Mouse (Mus musculus) midbrain, embryonic 16.5 days (tissue): ENCODE measurements around the gene Ess2. TPM values are rescaled to one million over a fixed set of nuclear protein-coding genes. Genes with fewer than 3 reads are reported as not detected.
A peak's percentile ranks its signal among the peaks of the same experiment; 100 is the strongest.

Experiments
- ATAC-seq: fragments of 200-750 bp; cut with Nextera tagmentation; 2 replicates; pipeline ENCODE4 v1.8.0; 2017; ENCODE audit warnings: moderate TSS enrichment
- H3K27ac ChIP-seq: fragments of 300-500 bp; sonication (generic); 2 replicates; pipeline ENCODE4 v1.5.1; 2014; ENCODE audit warnings: mild to moderate bottlenecking, low read length, mixed read lengths
- H3K27me3 ChIP-seq: fragments of 300-500 bp; sonication (generic); 2 replicates; pipeline ENCODE4 v1.6.1; 2014; ENCODE audit warnings: low read depth, low read length, mixed read lengths; ENCODE audit not compliant: control insufficient read depth, insufficient read depth
- H3K36me3 ChIP-seq: fragments of 300-500 bp; sonication (generic); 2 replicates; pipeline ENCODE4 v1.6.1; 2014; ENCODE audit warnings: mild to moderate bottlenecking, low read length, moderate library complexity, mixed read lengths; ENCODE audit not compliant: control insufficient read depth, insufficient read depth
- H3K4me1 ChIP-seq: fragments of 300-500 bp; sonication (generic); 2 replicates; pipeline ENCODE4 v1.6.1; 2014; ENCODE audit warnings: mild to moderate bottlenecking, low read length, mixed read lengths; ENCODE audit not compliant: control insufficient read depth, insufficient read depth
- H3K4me2 ChIP-seq: fragments of 300-500 bp; sonication (generic); 2 replicates; pipeline ENCODE4 v1.6.1; 2014; ENCODE audit warnings: mild to moderate bottlenecking, low read length, mixed read lengths
- H3K4me3 ChIP-seq: fragments of 300-500 bp; sonication (generic); 2 replicates; pipeline ENCODE4 v1.5.1; 2014; ENCODE audit warnings: low read depth, mild to moderate bottlenecking, low read length, moderate library complexity, mixed read lengths
- H3K9ac ChIP-seq: fragments of 300-500 bp; sonication (generic); 2 replicates; pipeline ENCODE4 v1.6.1; 2014; ENCODE audit warnings: low read depth, low read length, mixed read lengths
- H3K9me3 ChIP-seq: fragments of 300-500 bp; sonication (generic); replicated peaks from 2 replicates; pipeline ENCODE4 v1.6.1; 2014; ENCODE audit warnings: mild to moderate bottlenecking, low read length, mixed read lengths; ENCODE audit not compliant: control insufficient read depth, poor library complexity, severe bottlenecking
- WGBS: fragments of 180-500 bp; shearing (Covaris S2); extraction: QIAGEN DNeasy Blood & Tissue Kit; methylation state at CpG from one replicate; pipeline ENCODE4 v1.1.7; 2014; 5-methylcytosine and 5-hydroxymethylcytosine counted together
- polyA plus RNA-seq: library from polyadenylated mRNA; unstranded; fragments of >200 nt; fragmentation: Nextera tagmentation; extraction: Ambion mirVana; gene quantifications from 2 replicates; pipeline ENCODE4 v1.2.1, GENCODE M21; 2015

Gene Ess2
- polyA plus RNA-seq, 1 experiment from 2014 or later: 48.6 TPM

DNA sequence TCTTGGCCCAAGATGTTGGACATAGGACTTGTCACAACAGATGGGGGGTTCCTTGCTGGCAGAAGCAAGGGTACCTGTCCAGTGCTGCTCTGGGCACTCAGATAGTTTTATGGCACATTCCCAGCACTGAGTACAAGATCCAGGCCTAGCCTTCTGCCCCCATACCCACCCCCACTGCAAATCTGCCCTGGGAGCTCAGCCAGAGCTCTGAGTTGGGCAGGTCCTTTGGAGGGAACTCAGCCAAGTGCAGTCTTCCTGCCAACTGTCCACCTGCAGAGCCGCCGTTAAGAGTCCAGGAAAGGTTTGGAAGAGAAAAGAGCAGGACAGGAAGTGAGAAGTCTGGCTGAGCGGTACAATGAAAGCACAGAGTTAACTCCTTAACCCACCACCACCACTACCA is 18.5 kb downstream of the Ess2 start:
- Histone ChIP-seq H3K9ac (no peak overlapping the region), H3K27me3 (no peaks in the 10 kb centered on the region), H3K4me3 (no peak overlapping the region), H3K9me3 (no peaks in the 10 kb centered on the region), H3K4me2 (no peak overlapping the region), H3K36me3 (no peaks in the 10 kb centered on the region), H3K27ac (no peak overlapping the region), H3K4me1 (peaks cover 18% of the 10 kb centered on the region)
- ATAC-seq: no peak
- WGBS: 81% methylated on average over 3 of the region's 3 CpGs

DNA sequence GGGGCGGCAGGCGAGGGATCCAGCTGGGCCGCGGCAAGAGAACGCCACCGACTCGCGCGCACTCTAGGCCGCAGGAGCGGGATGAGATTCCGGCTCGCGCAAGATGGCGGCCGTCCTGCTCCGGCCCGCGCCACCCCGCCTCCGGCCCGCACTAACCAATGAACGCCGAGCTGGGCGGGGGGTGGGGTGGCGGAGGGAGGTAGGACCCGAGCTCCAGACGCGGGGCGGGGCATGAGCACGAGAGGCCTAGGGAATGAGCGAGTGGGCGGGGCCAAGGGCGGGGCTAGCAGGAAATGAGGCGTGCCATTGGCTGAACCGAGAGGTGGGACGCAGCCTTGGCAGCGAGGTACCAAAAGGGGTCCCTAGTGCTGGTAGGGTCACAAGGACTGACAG is 19.6 kb downstream of the Ess2 start, which contains the start of gene Gm20518:
Gm20518 (minus strand) TSS at position 105 of the 393 bp plus-strand sequence.
- no peaks in the 10 kb centered on the region for H3K36me3 ChIP-seq
- H3K27ac ChIP-seq: peak within 1 kb of the TSS; percentile 98
- peak within 1 kb of the TSS; percentile 100 for H3K9ac ChIP-seq
- peaks cover 18% of the 10 kb centered on the region for H3K4me1 ChIP-seq
- H3K4me3 ChIP-seq: peak within 1 kb of the TSS; percentile 95
- H3K4me2 ChIP-seq: peak within 1 kb of the TSS; percentile 97
- no peaks in the 10 kb centered on the region for H3K27me3 ChIP-seq
- under 1% methylated on average over 35 of the region's 38 CpGs for WGBS
- ATAC-seq: peak; percentile 98
- H3K9me3 ChIP-seq: no peaks in the 10 kb centered on the region

DNA sequence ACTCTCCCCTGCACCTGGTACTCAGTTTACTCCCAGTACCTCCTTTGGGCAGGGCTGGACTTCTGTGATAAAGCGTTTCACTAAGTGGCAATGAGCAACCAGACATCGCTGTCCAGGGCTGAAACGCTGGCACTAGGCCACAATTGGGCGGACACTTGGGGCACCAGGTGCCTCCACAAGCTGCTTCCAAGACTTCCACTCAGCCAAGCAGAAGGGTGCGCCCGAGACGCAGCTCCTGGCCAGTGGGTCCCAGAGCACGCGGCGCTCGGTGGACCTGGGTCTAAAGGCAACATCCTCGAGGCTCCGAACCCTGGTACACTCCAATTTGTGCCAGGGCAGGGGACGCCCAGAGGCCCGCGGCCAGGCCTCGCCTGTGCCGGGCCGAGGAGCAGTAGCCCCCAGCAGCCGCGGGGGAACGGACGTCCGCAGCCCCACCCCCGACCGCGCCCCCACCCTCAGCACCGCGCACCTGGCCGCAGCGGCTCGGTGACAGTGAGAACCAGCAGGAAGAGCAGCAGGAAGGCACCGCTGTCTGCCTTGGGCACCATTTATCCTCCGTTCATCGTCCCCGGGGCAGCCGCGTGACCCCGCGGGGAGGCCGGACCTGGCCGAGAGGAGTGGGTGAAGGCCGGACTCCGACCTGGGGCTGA is 20.1 kb downstream of the Ess2 start:
- peak overlapping the region; percentile 98 for H3K27ac ChIP-seq
- no peaks in the 10 kb centered on the region for H3K9me3 ChIP-seq
- WGBS: 0% methylated on average over 33 of the region's 44 CpGs
- peak overlapping the region; percentile 95 for H3K4me3 ChIP-seq
- H3K36me3 ChIP-seq: no peaks in the 10 kb centered on the region
- H3K9ac ChIP-seq: peak overlapping the region; percentile 100
- peak overlapping the region; percentile 97 for H3K4me2 ChIP-seq
- H3K4me1 ChIP-seq: peaks cover 18% of the 10 kb centered on the region
- no peaks in the 10 kb centered on the region for H3K27me3 ChIP-seq
- peak; percentile 63 for ATAC-seq

DNA sequence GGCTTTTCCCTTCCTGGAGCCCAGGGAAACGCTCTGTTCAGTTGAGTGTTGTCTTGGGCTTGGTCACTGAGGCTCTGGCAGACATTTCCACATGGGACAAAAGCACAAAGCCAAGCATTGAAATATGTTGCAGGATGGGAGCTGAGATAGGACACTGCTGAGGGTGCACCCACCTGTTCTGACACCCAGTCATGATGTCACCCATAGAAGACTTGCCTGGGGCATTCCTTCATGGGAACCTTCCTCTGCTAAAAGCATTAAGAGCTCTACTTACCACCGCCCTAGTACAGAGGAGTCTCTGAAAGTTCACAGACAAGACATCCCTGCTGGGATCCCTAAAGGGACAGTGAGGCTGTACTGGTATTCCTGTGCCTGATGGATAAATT is 20.8 kb downstream of the Ess2 start:
- Histone ChIP-seq H3K9me3 (no peaks in the 10 kb centered on the region), H3K27me3 (no peaks in the 10 kb centered on the region), H3K36me3 (no peaks in the 10 kb centered on the region), H3K4me3 (peak overlapping the region; percentile 95), H3K4me2 (peak overlapping the region; percentile 97), H3K4me1 (peaks cover 18% of the 10 kb centered on the region), H3K27ac (no peak overlapping the region), H3K9ac (peak overlapping the region; percentile 100)
- ATAC-seq: no peak
- 39% methylated on average over 2 of the region's 2 CpGs for WGBS

DNA sequence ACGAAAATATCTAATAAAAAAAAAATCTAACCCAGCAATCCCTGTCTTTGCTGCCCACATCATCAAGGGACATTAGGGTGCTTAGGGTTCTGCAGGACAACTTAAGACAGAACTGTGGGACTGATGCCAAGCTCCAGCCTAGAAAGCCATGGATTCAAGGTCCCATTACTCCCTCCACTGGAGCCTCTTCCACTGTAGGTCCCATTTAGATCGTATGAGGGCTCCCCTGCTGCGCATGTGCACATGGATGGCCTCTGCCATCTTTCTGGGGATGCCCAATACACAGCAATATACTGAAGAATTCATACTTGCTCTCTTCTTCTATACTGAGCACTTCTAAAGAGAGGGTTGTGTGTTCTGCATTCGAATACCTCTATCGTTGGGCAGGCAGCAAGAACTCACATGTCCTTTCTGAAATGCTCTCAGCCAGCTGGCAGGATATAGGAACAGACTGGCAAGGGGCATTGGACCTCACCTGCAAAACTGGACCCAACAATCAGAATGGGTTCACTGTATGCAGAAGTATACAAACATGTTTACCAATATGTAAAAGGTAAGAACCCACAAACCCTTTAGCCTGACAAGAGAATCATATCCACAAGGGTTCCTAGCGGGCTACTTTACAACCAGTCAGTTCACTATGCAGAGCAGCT is 21.3 kb downstream of the Ess2 start:
- H3K4me2 ChIP-seq: peak overlapping the region; percentile 97
- H3K4me1 ChIP-seq: peaks cover 18% of the 10 kb centered on the region
- H3K27me3 ChIP-seq: no peaks in the 10 kb centered on the region
- 81% methylated on average over 6 of the region's 6 CpGs for WGBS
- no peak for ATAC-seq
- H3K27ac ChIP-seq: no peak overlapping the region
- peak overlapping the region; percentile 95 for H3K4me3 ChIP-seq
- no peaks in the 10 kb centered on the region for H3K36me3 ChIP-seq
- peak overlapping the region; percentile 100 for H3K9ac ChIP-seq
- H3K9me3 ChIP-seq: no peaks in the 10 kb centered on the region

DNA sequence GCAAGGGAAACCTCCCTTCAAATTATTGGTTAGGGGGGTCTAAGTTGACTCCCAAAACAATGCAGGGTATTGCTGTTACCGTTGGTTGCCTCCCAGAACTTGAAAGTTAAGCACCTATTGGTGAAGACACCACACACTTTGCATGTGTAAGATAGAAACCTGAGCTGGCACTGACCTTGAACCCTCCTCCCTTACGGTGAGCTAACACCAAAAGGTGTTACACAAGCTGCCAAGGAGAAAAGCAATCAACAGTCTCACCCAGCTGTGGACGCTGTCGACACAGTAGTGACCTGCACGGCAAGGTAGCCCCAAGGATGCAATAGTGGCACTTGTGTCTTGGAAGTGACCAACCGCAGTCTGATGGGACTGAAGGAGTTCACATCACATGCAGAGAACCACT is 27.0 kb downstream of the Ess2 start:
- Histone ChIP-seq H3K4me1 (no peaks in the 10 kb centered on the region; the same call in 1 of the 2 replicates), H3K4me3 (no peak overlapping the region), H3K36me3 (no peaks in the 10 kb centered on the region), H3K9ac (no peak overlapping the region), H3K27ac (no peak overlapping the region), H3K27me3 (no peaks in the 10 kb centered on the region), H3K9me3 (no peaks in the 10 kb centered on the region), H3K4me2 (no peak overlapping the region)
- WGBS: 94% methylated on average over 6 of the region's 6 CpGs
- ATAC-seq: no peak

DNA sequence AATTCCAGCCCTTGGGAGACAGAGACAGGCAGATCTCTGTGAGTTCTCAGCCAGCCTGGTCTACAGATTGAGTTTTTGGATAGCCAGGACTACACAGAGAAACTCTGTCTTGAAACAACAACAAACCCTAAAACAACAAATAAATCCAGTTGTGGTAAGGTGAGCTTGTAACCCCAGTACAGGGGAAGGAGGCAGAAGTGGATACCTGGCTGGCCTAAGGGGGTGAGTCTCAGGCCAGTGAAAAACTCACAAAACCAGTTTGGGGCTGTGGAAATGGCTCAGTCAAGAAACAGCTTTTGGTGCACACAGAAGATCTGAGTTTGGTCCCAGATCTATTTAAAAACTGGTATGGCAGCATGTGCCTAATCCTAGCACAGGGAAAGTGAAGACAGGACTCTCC is 29.0 kb downstream of the Ess2 start:
- Histone ChIP-seq H3K4me2 (no peak overlapping the region), H3K9ac (no peak overlapping the region), H3K9me3 (no peaks in the 10 kb centered on the region), H3K27ac (no peak overlapping the region), H3K4me1 (no peaks in the 10 kb centered on the region; the same call in 1 of the 2 replicates), H3K27me3 (no peaks in the 10 kb centered on the region), H3K4me3 (no peak overlapping the region), H3K36me3 (0 out of 2 replicates have a peak, but pooled peaks cover 2% of the 10 kb centered on the region)
- ATAC-seq: no peak

DNA sequence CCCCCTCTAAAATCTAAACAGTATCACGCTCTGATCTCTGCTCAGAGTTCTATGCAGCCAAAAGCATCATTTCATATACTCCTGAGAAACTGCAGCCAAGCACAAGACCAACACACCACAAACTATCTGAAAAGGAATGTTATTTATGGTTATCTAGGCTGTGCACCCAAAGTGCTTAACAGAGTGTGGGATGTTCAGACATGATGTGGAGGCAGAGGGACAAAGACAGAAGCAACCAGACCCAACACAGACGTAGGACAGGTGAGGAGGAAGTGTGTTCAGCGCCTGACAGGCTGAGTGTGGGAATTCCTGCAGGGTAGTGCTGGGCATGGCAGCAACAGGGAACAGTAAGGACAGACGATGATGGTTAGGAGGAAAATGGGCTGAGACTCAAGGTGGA is 31.6 kb downstream of the Ess2 start:
- ATAC-seq: no peak
- no peaks in the 10 kb centered on the region for H3K4me1 ChIP-seq
- 96% methylated on average over 4 of the region's 4 CpGs for WGBS
- no peaks in the 10 kb centered on the region for H3K9me3 ChIP-seq
- H3K27me3 ChIP-seq: no peaks in the 10 kb centered on the region
- no peak overlapping the region for H3K9ac ChIP-seq
- no peak overlapping the region for H3K27ac ChIP-seq
- no peak overlapping the region for H3K4me3 ChIP-seq
- no peak overlapping the region for H3K4me2 ChIP-seq
- 0 out of 2 replicates have a peak, but pooled peaks cover 4% of the 10 kb centered on the region for H3K36me3 ChIP-seq

DNA sequence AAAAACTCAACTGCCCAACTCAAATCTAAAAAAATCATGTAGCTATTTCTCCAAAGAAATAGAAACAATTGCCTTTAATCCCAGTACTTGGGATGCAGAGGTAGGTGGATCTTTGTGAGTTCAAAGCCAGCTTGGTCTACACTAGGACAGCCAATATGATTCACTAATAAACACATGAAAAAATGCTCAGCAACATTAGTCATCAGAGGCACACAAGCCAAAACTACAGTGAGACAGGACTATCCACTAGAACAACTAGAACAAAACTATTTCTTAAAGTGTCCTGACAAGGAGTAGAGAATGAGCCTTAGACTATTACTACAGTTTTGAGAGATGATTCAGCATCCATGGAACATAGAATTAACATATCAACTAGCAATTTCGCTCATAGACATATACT is 35.1 kb downstream of the Ess2 start:
- WGBS: 97% methylated on average over 1 of the region's 1 CpGs
- ATAC-seq: no peak
- Histone ChIP-seq H3K9me3 (no peaks in the 10 kb centered on the region), H3K27ac (no peak overlapping the region), H3K4me1 (no peaks in the 10 kb centered on the region), H3K9ac (no peak overlapping the region), H3K4me2 (no peak overlapping the region), H3K27me3 (no peaks in the 10 kb centered on the region), H3K4me3 (no peak overlapping the region), H3K36me3 (peaks cover 10% of the 10 kb centered on the region; the same call in 1 of the 2 replicates)
